Mouse (Mus musculus) liver, postnatal 0 days (tissue): ENCODE data around the gene Ptprs.

ENCODE experiments used
- CTCF ChIP-seq: sonication (generic); IDR thresholded peaks from 2 replicates; pipeline ENCODE4 v1.5.1; 2016; ENCODE audit warnings: antibody characterized with exemption, low read depth
- EP300 ChIP-seq: IDR thresholded peaks from 2 replicates; pipeline ENCODE4 v1.6.1; 2016; ENCODE audit warnings: antibody characterized with exemption, low read depth, mild to moderate bottlenecking

- TF ChIP-seq CTCF (peak; percentile 40), EP300 (no peak)
These were observed 11.2 kb upstream of the Ptprs start for GRCm38 (mm10) chr17:56487441-56487888.
